Mouse (Mus musculus): ENCODE data around the gene Sema3c. TPM values are rescaled to one million over a fixed set of nuclear protein-coding genes. Genes with fewer than 3 reads are reported as not detected.
A peak's percentile ranks its signal among the peaks of the same experiment; 100 is the strongest.

Sema3c gene
- polyA plus RNA-seq, 1 experiment from 2014 or later, result 13.3 TPM

GRCm38 (mm10) chr5:17628606-17629005 lies 54.5 kb downstream of the Sema3c start:
- no peak overlapping the region for H3K4me3 ChIP-seq (ENCODE audit: low read length)
- no peak for ATAC-seq
- no peaks in the 10 kb centered on the region for H3K27me3 ChIP-seq (replicated peaks; ENCODE audit: control insufficient read depth, insufficient read depth, low read length)
- WGBS, result 4% methylated on average over 1 of the region's 1 CpGs
- H3K9me3 ChIP-seq (ENCODE audit: control insufficient read depth, low read length), result no peaks in the 10 kb centered on the region
- no peak overlapping the region for H3K4me2 ChIP-seq (ENCODE audit: low read length)
- no peak overlapping the region for H3K27ac ChIP-seq (ENCODE audit: low read depth, low read length)
- no peak overlapping the region for H3K9ac ChIP-seq (ENCODE audit: low read depth, low read length)
- no peaks in the 10 kb centered on the region for H3K36me3 ChIP-seq (ENCODE audit: control insufficient read depth, insufficient read depth, low read length)
- H3K4me1 ChIP-seq (ENCODE audit: control insufficient read depth, insufficient read depth, low read depth, low read length), result no peaks in the 10 kb centered on the region

GRCm38 (mm10) chr5:17629599-17629998 lies 55.5 kb downstream of the Sema3c start:
- Histone ChIP-seq H3K9ac (ENCODE audit: low read depth, low read length) (no peak overlapping the region), H3K4me2 (ENCODE audit: low read length) (no peak overlapping the region), H3K4me3 (ENCODE audit: low read length) (no peak overlapping the region), H3K36me3 (ENCODE audit: control insufficient read depth, insufficient read depth, low read length) (no peaks in the 10 kb centered on the region), H3K4me1 (ENCODE audit: control insufficient read depth, insufficient read depth, low read depth, low read length) (no peaks in the 10 kb centered on the region), H3K27ac (ENCODE audit: low read depth, low read length) (no peak overlapping the region), H3K9me3 (ENCODE audit: control insufficient read depth, low read length) (no peaks in the 10 kb centered on the region), H3K27me3 (replicated peaks; ENCODE audit: control insufficient read depth, insufficient read depth, low read length) (no peaks in the 10 kb centered on the region)
- 75% methylated on average over 3 of the region's 3 CpGs for WGBS
- ATAC-seq, result no peak

GRCm38 (mm10) chr5:17639519-17639918 lies 65.4 kb downstream of the Sema3c start:
- Histone ChIP-seq H3K9ac (ENCODE audit: low read depth, low read length) (no peak overlapping the region), H3K4me3 (ENCODE audit: low read length) (no peak overlapping the region), H3K4me2 (ENCODE audit: low read length) (no peak overlapping the region), H3K36me3 (ENCODE audit: control insufficient read depth, insufficient read depth, low read length) (no peaks in the 10 kb centered on the region), H3K9me3 (ENCODE audit: control insufficient read depth, low read length) (no peaks in the 10 kb centered on the region), H3K27ac (ENCODE audit: low read depth, low read length) (no peak overlapping the region), H3K4me1 (ENCODE audit: control insufficient read depth, insufficient read depth, low read depth, low read length) (no peaks in the 10 kb centered on the region), H3K27me3 (replicated peaks; ENCODE audit: control insufficient read depth, insufficient read depth, low read length) (no peaks in the 10 kb centered on the region)
- no peak for ATAC-seq
- WGBS, result 92% methylated on average over 3 of the region's 3 CpGs

- no peaks in the 10 kb centered on the region for H3K36me3 ChIP-seq (ENCODE audit: control insufficient read depth, insufficient read depth, low read length)
Observed at GRCm38 (mm10) chr5:17647643-17648226, 73.7 kb downstream of the Sema3c start.

GRCm38 (mm10) chr5:17648865-17649542 lies 74.9 kb downstream of the Sema3c start:
- ATAC-seq, result peak; percentile 74
- H3K27ac ChIP-seq (ENCODE audit: low read depth, low read length), result no peak overlapping the region
- no peaks in the 10 kb centered on the region for H3K4me1 ChIP-seq (ENCODE audit: control insufficient read depth, insufficient read depth, low read depth, low read length)
- H3K9ac ChIP-seq (ENCODE audit: low read depth, low read length), result no peak overlapping the region
- no peak overlapping the region for H3K4me3 ChIP-seq (ENCODE audit: low read length)
- H3K27me3 ChIP-seq (replicated peaks; ENCODE audit: control insufficient read depth, insufficient read depth, low read length), result no peaks in the 10 kb centered on the region
- no peaks in the 10 kb centered on the region for H3K36me3 ChIP-seq (ENCODE audit: control insufficient read depth, insufficient read depth, low read length)
- no peak overlapping the region for H3K4me2 ChIP-seq (ENCODE audit: low read length)
- WGBS, result 48% methylated on average over 1 of the region's 1 CpGs
- H3K9me3 ChIP-seq (ENCODE audit: control insufficient read depth, low read length), result no peaks in the 10 kb centered on the region

More at GRCm38 (mm10) chr5:17647643-17648226, 73.7 kb downstream of the Sema3c start:
- Histone ChIP-seq H3K4me1 (ENCODE audit: control insufficient read depth, insufficient read depth, low read depth, low read length) (no peaks in the 10 kb centered on the region), H3K9me3 (ENCODE audit: control insufficient read depth, low read length) (no peaks in the 10 kb centered on the region), H3K4me2 (ENCODE audit: low read length) (no peak overlapping the region), H3K4me3 (ENCODE audit: low read length) (no peak overlapping the region), H3K27ac (ENCODE audit: low read depth, low read length) (no peak overlapping the region), H3K27me3 (replicated peaks; ENCODE audit: control insufficient read depth, insufficient read depth, low read length) (no peaks in the 10 kb centered on the region), H3K9ac (ENCODE audit: low read depth, low read length) (no peak overlapping the region)
- no peak for ATAC-seq
- 60% methylated on average over 7 of the region's 7 CpGs for WGBS

- ATAC-seq, result no peak
- no peak overlapping the region for H3K4me3 ChIP-seq (ENCODE audit: low read length)
- 69% methylated on average over 3 of the region's 3 CpGs for WGBS
Observed at GRCm38 (mm10) chr5:17661223-17661622, 87.1 kb downstream of the Sema3c start.

GRCm38 (mm10) chr5:17671356-17671755 lies 97.3 kb downstream of the Sema3c start:
- no peak for ATAC-seq
- H3K4me1 ChIP-seq (ENCODE audit: control insufficient read depth, insufficient read depth, low read depth, low read length), result no peaks in the 10 kb centered on the region
- no peaks in the 10 kb centered on the region for H3K36me3 ChIP-seq (ENCODE audit: control insufficient read depth, insufficient read depth, low read length)
- H3K9ac ChIP-seq (ENCODE audit: low read depth, low read length), result no peak overlapping the region
- no peak overlapping the region for H3K4me2 ChIP-seq (ENCODE audit: low read length)
- H3K27me3 ChIP-seq (replicated peaks; ENCODE audit: control insufficient read depth, insufficient read depth, low read length), result no peaks in the 10 kb centered on the region
- H3K9me3 ChIP-seq (ENCODE audit: control insufficient read depth, low read length), result no peaks in the 10 kb centered on the region
- no peak overlapping the region for H3K4me3 ChIP-seq (ENCODE audit: low read length)
- no peak overlapping the region for H3K27ac ChIP-seq (ENCODE audit: low read depth, low read length)

More at GRCm38 (mm10) chr5:17661223-17661622, 87.1 kb downstream of the Sema3c start:
- H3K27me3 ChIP-seq (replicated peaks; ENCODE audit: control insufficient read depth, insufficient read depth, low read length), result no peaks in the 10 kb centered on the region
- H3K36me3 ChIP-seq (ENCODE audit: control insufficient read depth, insufficient read depth, low read length), result no peaks in the 10 kb centered on the region
- H3K9me3 ChIP-seq (ENCODE audit: control insufficient read depth, low read length), result no peaks in the 10 kb centered on the region
- no peak overlapping the region for H3K27ac ChIP-seq (ENCODE audit: low read depth, low read length)
- H3K9ac ChIP-seq (ENCODE audit: low read depth, low read length), result no peak overlapping the region
- H3K4me2 ChIP-seq (ENCODE audit: low read length), result no peak overlapping the region
- no peaks in the 10 kb centered on the region for H3K4me1 ChIP-seq (ENCODE audit: control insufficient read depth, insufficient read depth, low read depth, low read length)

GRCm38 (mm10) chr5:17680862-17681261 lies 106.8 kb downstream of the Sema3c start:
- Histone ChIP-seq H3K9ac (ENCODE audit: low read depth, low read length) (no peak overlapping the region), H3K4me3 (ENCODE audit: low read length) (no peak overlapping the region), H3K4me2 (ENCODE audit: low read length) (no peak overlapping the region), H3K4me1 (ENCODE audit: control insufficient read depth, insufficient read depth, low read depth, low read length) (no peaks in the 10 kb centered on the region), H3K27ac (ENCODE audit: low read depth, low read length) (no peak overlapping the region), H3K27me3 (replicated peaks; ENCODE audit: control insufficient read depth, insufficient read depth, low read length) (no peaks in the 10 kb centered on the region), H3K9me3 (ENCODE audit: control insufficient read depth, low read length) (no peaks in the 10 kb centered on the region), H3K36me3 (ENCODE audit: control insufficient read depth, insufficient read depth, low read length) (no peaks in the 10 kb centered on the region)
- ATAC-seq, result no peak
- 89% methylated on average over 2 of the region's 2 CpGs for WGBS

- no peak overlapping the region for H3K9ac ChIP-seq (ENCODE audit: low read depth, low read length)
- no peaks in the 10 kb centered on the region for H3K9me3 ChIP-seq (ENCODE audit: control insufficient read depth, low read length)
- H3K27ac ChIP-seq (ENCODE audit: low read depth, low read length), result no peak overlapping the region
- 60% methylated on average over 2 of the region's 2 CpGs for WGBS
- H3K4me1 ChIP-seq (ENCODE audit: control insufficient read depth, insufficient read depth, low read depth, low read length), result no peaks in the 10 kb centered on the region
- H3K27me3 ChIP-seq (replicated peaks; ENCODE audit: control insufficient read depth, insufficient read depth, low read length), result no peaks in the 10 kb centered on the region
- no peak overlapping the region for H3K4me3 ChIP-seq (ENCODE audit: low read length)
- no peak for ATAC-seq
- no peak overlapping the region for H3K4me2 ChIP-seq (ENCODE audit: low read length)
- H3K36me3 ChIP-seq (ENCODE audit: control insufficient read depth, insufficient read depth, low read length), result no peaks in the 10 kb centered on the region
Observed at GRCm38 (mm10) chr5:17689121-17689520, 115.0 kb downstream of the Sema3c start.
